Mouse (Mus musculus) E14TG2a.4 (cell line): ENCODE results near the gene Dnmbp.
A peak's percentile ranks its signal among the peaks of the same experiment; 100 is the strongest.

Experiments used
- H3K27me3 ChIP-seq: 2 replicates; pipeline ENCODE4 v1.6.1; 2014; ENCODE audit warnings: low read length, control low read depth; ENCODE audit not compliant: insufficient read depth
- H3K36me3 ChIP-seq: 2 replicates; pipeline ENCODE4 v1.6.1; 2014; ENCODE audit warnings: low read length, control low read depth; ENCODE audit not compliant: insufficient read depth
- H3K4me1 ChIP-seq: replicated peaks from 2 replicates; pipeline ENCODE4 v1.6.1; 2014; ENCODE audit warnings: low read depth, low read length, control low read depth
- H3K4me3 ChIP-seq: replicated peaks from 2 replicates; pipeline ENCODE4 v1.5.1; 2014; ENCODE audit warnings: mild to moderate bottlenecking, low read length
- H3K9me3 ChIP-seq: 2 replicates; pipeline ENCODE4 v1.6.1; 2014; ENCODE audit warnings: low read length, control low read depth
- CTCF ChIP-seq: conservative IDR thresholded peaks from 2 replicates; pipeline ENCODE4 v1.5.1; 2014; ENCODE audit warnings: low read length
- NANOG ChIP-seq: IDR thresholded peaks from 2 replicates; pipeline ENCODE4 v1.6.1; 2014; ENCODE audit warnings: borderline replicate concordance, low read length, mixed read lengths
- POU5F1 ChIP-seq: IDR thresholded peaks from 2 replicates; pipeline ENCODE4 v1.6.1; 2014; ENCODE audit warnings: low read length, borderline replicate concordance

The Dnmbp gene

DNA sequence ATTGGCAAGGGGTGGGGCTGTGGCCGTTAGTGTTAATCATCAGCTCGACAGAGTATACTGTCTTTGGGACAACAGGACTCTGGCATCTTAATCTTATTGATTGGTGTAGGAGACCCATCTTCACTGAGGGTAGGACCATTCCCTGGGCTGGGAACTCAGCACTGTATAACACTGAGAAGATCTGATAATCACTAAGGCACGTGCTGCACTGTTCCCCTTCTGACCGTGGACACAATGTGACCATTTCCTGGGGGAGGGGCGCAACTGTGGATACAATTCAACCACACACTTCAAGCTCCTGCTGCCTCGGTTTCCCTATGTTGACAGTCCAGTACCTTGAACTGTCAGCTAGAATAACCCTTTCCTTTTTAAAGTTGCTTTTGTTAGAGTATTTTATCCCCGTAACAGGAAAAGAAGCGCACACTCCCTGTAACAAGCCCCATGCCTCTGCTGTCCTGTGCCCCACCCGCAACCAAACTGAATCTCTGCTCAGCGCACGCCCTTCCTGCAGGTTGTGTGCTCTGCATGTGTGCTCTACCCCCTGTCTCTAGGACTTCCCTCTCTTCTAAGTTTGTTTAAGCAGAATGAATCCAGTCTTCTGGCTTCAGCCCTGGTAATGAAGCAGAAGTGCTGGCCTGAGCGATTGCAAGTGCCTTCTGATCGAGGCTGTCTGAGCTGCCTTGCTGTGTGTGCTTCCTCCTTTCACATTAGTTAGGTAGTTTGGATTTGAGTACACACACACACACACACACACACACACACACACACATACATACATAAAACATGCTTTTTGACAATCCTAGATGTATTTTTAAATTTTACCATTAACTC, 55.1 kb downstream of the Dnmbp start:
- H3K9me3 ChIP-seq, result no peaks in the 10 kb centered on the region; the same call in 1 of the 2 replicates
- TF ChIP-seq CTCF (no peak), POU5F1 (no peak), NANOG (no peak)
- no peaks in the 10 kb centered on the region for H3K27me3 ChIP-seq
- H3K36me3 ChIP-seq, result 0 out of 2 replicates have a peak, but pooled peaks cover 5% of the 10 kb centered on the region
- peak overlapping the region; percentile 32 for H3K4me3 ChIP-seq
- peaks cover 91% of the 10 kb centered on the region for H3K4me1 ChIP-seq

DNA sequence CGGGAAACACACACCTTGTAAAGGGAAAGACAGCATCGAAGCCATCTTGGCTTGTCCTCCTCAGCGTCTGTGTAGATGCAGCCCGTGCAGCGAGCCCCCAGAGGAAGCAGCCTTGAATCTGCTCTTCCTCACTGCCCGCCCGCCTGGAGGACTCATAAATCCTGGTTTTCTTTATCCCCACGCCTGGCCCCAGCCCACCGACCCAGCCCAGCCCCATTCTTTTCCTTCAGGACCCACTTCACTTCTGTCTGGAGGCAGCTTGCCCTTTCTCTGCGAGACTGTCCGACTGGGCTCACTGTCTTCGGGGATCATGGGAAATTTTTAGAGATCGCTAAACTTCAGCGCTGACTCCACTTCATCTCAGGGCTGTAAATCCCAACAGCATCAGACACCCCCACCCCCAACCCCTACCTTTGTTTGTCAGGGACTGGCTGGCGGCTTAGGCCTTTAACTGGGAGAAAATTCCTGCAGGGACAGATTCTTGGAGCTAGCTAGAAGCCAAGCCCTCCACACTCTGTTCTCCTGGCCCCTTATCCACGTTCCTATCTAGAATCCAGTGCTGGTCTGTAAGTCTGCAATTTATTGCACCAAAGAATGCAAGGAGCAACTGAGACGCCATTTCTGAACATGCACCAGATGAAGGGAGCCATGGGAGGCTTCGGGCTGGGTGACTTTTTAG, 57.0 kb downstream of the Dnmbp start:
- TF ChIP-seq POU5F1 (no peak), NANOG (no peak), CTCF (no peak)
- H3K36me3 ChIP-seq, result no peaks in the 10 kb centered on the region
- H3K27me3 ChIP-seq, result no peaks in the 10 kb centered on the region
- H3K4me3 ChIP-seq, result peak overlapping the region; percentile 63
- H3K4me1 ChIP-seq, result peaks cover 84% of the 10 kb centered on the region
- no peaks in the 10 kb centered on the region; the same call in 1 of the 2 replicates for H3K9me3 ChIP-seq

DNA sequence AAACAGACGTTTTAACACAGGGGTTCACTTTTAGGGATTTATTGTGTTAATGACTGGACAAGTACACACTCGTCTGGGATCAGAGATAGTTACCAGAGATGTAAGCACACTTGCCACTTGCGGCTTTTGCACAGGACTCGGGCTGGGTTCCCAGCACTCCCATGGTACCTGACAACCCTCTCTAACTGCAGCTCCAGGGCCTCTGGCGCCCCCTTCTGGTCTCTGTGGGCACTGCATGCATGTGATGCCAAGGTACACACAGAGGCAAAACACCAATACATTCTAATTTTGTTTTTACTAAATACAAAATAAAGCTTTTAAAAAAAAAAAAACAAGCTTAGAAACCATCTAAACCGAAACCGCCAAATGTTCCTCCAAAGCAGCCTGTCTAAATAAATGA, 58.4 kb downstream of the Dnmbp start:
- Histone ChIP-seq H3K9me3 (no peaks in the 10 kb centered on the region; the same call in 1 of the 2 replicates), H3K4me3 (no peak overlapping the region), H3K36me3 (0 out of 2 replicates have a peak, but pooled peaks cover 5% of the 10 kb centered on the region), H3K27me3 (no peaks in the 10 kb centered on the region), H3K4me1 (peaks cover 84% of the 10 kb centered on the region)
- TF ChIP-seq NANOG (no peak), CTCF (peak; percentile 85), POU5F1 (no peak)

DNA sequence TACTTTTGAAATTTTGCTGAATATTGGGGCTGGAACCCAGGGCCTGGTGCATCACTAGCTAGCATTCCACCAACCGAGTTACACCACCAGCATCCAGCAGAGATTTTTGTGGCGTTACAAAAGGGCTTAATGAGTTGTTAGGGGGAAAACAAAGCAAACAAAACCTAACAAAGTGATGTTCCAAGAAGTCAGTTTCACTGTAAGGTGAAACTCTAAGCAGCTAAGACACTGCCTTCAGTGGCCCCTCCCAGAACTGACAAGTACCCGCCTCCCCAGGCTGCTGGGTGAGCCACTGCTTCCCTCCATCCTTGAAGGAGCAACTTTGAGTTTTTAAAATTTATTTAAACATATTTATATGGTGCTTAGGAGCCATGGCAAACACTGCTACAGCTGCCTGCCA, 59.6 kb downstream of the Dnmbp start:
- no peaks in the 10 kb centered on the region for H3K27me3 ChIP-seq
- TF ChIP-seq POU5F1, result no peak
- TF ChIP-seq CTCF, result no peak
- peak; percentile 70; the same call in 1 of the 2 replicates for TF ChIP-seq NANOG

DNA sequence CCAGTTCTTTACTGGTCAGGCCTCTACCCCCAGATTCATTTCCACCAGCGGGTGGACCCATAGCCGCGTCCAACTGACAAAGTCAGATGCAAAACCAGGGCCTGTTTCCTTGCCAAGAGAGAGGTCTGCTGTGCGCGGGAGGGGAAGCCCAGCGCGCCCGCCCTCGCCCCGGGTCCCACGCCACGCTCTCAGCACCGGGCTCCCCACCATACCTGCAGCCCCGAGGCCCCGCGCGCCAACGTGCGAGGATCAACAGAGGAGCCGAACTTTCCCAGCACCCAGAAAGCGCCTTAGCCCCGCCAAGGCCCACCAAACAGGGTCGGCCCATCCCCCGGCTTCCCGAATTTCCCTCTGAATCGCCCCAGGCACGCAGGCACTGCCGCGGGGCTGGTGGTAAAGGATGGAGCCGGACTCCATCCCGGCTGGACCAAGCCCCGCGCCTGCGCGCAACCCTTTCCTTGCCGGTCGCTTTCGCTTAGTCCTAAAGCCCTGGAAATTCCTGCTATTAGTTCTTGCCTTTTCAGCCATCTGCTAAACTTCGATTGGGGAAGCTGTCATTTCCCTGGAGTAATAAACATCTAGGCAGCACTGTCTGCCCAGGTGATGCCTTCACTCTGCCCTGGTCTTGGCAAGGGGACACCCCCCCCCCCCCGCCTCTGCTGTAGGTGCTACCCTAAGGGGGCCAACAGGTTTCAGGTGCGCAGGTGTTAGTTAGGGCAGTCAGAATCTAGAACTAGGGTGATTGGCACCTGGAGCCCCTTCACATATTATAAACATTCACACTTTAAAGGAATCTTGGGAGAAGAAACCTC, 60.4 kb downstream of the Dnmbp start:
- TF ChIP-seq NANOG (no peak), CTCF (no peak), POU5F1 (no peak)
- no peaks in the 10 kb centered on the region; the same call in 1 of the 2 replicates for H3K9me3 ChIP-seq
- peaks cover 83% of the 10 kb centered on the region for H3K4me1 ChIP-seq
- H3K36me3 ChIP-seq, result 0 out of 2 replicates have a peak, but pooled peaks cover 5% of the 10 kb centered on the region
- peak overlapping the region; percentile 86 for H3K4me3 ChIP-seq
- H3K27me3 ChIP-seq, result no peaks in the 10 kb centered on the region

More for the DNA sequence above, 59.6 kb downstream of the Dnmbp start:
- Histone ChIP-seq H3K36me3 (0 out of 2 replicates have a peak, but pooled peaks cover 5% of the 10 kb centered on the region), H3K4me1 (peaks cover 83% of the 10 kb centered on the region), H3K9me3 (no peaks in the 10 kb centered on the region; the same call in 1 of the 2 replicates), H3K4me3 (peak overlapping the region; percentile 86; the same call in 1 of the 2 replicates)

DNA sequence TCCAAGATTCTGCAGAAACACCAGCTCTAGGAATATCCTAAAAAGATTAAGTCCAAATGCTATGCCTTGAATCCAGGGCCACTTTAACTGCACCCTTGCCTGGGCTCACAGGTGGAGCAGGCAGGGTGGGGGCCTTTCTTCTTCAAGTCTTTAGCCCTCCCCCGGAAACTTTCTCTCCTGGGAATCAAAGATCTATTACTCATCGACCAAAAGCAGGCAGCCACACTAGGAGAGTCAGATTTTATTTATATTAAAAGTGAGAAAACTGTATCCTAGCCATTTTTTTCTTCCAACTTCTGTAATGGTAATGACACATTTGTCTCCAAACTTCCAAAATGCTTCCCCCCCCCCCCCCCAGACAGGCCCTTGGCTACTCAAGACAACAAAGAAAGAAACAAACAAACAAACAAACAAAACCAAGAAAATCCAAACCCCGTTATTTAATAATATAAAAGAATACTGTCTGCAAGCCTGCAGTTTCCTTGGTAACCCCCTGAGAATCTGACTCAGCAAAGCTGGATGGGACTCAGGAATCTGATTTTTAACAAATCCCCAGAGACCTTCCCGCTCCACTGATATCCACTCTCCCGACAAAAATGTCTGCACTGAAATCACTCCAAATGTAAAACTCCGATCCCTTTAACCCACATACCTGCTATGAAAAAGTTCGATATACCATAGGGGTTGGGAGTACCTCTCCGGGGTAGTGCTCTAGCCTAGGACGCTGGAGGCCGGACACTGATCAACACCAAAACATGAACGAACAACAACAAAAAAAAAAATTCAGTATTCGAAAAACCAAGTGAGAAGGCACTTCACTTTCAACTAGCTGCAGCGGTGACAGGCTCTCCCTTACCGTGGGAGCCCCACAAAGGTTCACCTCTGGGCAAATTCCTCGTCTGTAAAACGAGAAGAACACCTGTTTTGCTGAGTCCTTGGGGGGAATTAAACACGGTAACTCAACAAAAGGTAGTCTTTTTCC, 61.6 kb downstream of the Dnmbp start:
- peaks cover 76% of the 10 kb centered on the region for H3K4me1 ChIP-seq
- H3K27me3 ChIP-seq, result no peaks in the 10 kb centered on the region
- TF ChIP-seq CTCF (no peak), NANOG (no peak), POU5F1 (no peak)
- no peaks in the 10 kb centered on the region; the same call in 1 of the 2 replicates for H3K9me3 ChIP-seq
- H3K4me3 ChIP-seq, result peak overlapping the region; percentile 86
- peaks cover 12% of the 10 kb centered on the region for H3K36me3 ChIP-seq

DNA sequence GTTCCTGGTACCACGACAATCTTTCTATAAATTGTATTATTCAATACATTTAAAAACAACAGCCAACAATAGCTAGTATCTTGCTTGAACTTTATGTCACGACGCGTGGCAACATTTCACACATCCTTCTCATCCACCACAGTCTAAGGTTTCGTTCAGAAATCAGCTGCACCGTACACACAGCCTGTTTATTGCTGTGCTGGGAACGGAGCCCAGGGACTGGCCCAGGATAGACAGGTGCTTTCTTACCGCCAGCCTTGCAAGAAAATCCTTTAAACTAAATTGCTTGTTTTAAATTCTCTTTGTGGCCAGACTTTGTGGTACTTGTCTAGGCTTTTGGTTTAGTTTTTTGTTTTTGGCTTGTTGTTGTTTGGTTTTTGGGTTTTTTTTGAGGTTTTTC, 62.6 kb downstream of the Dnmbp start:
- Histone ChIP-seq H3K27me3 (no peaks in the 10 kb centered on the region), H3K36me3 (peaks cover 23% of the 10 kb centered on the region), H3K9me3 (no peaks in the 10 kb centered on the region; the same call in 1 of the 2 replicates), H3K4me1 (peaks cover 66% of the 10 kb centered on the region), H3K4me3 (no peak overlapping the region)
- TF ChIP-seq CTCF (no peak), POU5F1 (no peak), NANOG (no peak)
